Mouse (Mus musculus): ENCODE results near the gene Fam169b.

DNA sequence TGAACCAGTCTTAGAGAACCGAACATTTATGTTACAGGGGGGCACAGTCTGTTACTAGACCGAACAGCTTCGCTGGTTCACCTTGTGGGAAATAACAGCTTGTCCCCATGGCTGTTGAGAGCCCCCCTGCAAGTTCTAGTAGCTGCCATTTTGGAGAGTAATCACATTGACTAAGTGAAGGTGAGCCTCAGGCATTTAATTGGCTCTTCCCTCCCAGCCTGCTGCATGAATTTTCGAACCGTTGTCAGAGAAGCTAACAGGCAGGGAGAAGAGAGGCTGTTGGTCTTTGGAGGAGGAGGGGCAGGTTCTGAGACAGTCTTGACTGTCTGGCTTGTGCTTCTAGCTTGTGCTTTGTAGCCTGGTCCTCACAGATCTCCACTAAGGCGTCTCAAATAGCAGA lies 45.3 kb downstream of the Fam169b start:
- TF ChIP-seq FLI1 (IDR thresholded peaks at IDR 0.05; ENCODE audit: low read length) (no peak), GATA1 (IDR thresholded peaks at IDR 0.05; ENCODE audit: borderline replicate concordance, low read length) (no peak)

All from megakaryocyte, embryonic 14.5 days (primary cell).